Mouse (Mus musculus) myocyte (in vitro differentiated cells): ENCODE results near the gene Krtap28-13.

Source experiments
- CEBPB ChIP-seq: IDR thresholded peaks from 2 replicates; pipeline ENCODE4 v1.6.1; 2011; ENCODE audit warnings: mild to moderate bottlenecking, moderate library complexity; ENCODE audit not compliant: poor library complexity, insufficient read depth, severe bottlenecking
- E2F4 ChIP-seq: IDR thresholded peaks from one replicate; pipeline ENCODE4 v1.6.1; 2011; ENCODE audit warnings: mild to moderate bottlenecking, control low read depth, moderate library complexity; ENCODE audit not compliant: insufficient read depth
- MAX ChIP-seq: IDR thresholded peaks from one replicate; pipeline ENCODE4 v1.6.1; 2011; ENCODE audit warnings: low read depth, mild to moderate bottlenecking, control low read depth
- MYOD1 ChIP-seq, 3 experiments: IDR thresholded peaks; one replicate each; pipeline ENCODE4 v1.6.1; 2011; ENCODE audit warnings: control low read depth in 2 of 3, low read depth in 2 of 3, mild to moderate bottlenecking in 2 of 3, moderate library complexity in 1 of 3; ENCODE audit not compliant: insufficient read length in 2 of 3, control insufficient read depth in 1 of 3
- MYOG ChIP-seq, 3 experiments: IDR thresholded peaks; one replicate each; pipeline ENCODE4 v1.6.1; 2011; ENCODE audit warnings: control low read depth in 2 of 3, low read depth in 2 of 3, mild to moderate bottlenecking in 2 of 3; ENCODE audit not compliant: insufficient read length in 2 of 3, control insufficient read depth in 1 of 3, insufficient read depth in 1 of 3
- POLR2A ChIP-seq: IDR thresholded peaks from one replicate; pipeline ENCODE4 v1.6.1; 2011; ENCODE audit warnings: low read depth, mild to moderate bottlenecking, control low read depth, moderate library complexity; ENCODE audit not compliant: insufficient read length
- POLR2AphosphoS2 ChIP-seq: IDR thresholded peaks from one replicate; pipeline ENCODE4 v1.6.1; 2011; ENCODE audit warnings: low read depth, control low read depth; ENCODE audit not compliant: insufficient read length
- REST ChIP-seq: IDR thresholded peaks from one replicate; pipeline ENCODE4 v1.6.1; 2011; ENCODE audit warnings: mild to moderate bottlenecking, control low read depth, moderate library complexity; ENCODE audit not compliant: insufficient read depth, insufficient read length
- SRF ChIP-seq: IDR thresholded peaks from one replicate; pipeline ENCODE4 v1.6.1; 2011; ENCODE audit warnings: low read depth; ENCODE audit not compliant: control insufficient read depth, insufficient read length
- TCF12 ChIP-seq: IDR thresholded peaks from one replicate; pipeline ENCODE4 v1.6.1; 2011; ENCODE audit warnings: mild to moderate bottlenecking, control low read depth; ENCODE audit not compliant: poor library complexity, insufficient read depth, severe bottlenecking
- USF1 ChIP-seq: IDR thresholded peaks from one replicate; pipeline ENCODE4 v1.6.1; 2011; ENCODE audit warnings: low read depth, mild to moderate bottlenecking, control low read depth, moderate library complexity

- no peak for TF ChIP-seq POLR2A
- TF ChIP-seq E2F4: no peak
- no peak for TF ChIP-seq USF1
- TF ChIP-seq MAX: no peak
- no peak for TF ChIP-seq SRF
- TF ChIP-seq MYOG (IDR thresholded peaks at IDR 0.05; ENCODE audit: control insufficient read depth in 1 of 3, insufficient read depth in 1 of 3, insufficient read length in 2 of 3, low read depth in 2 of 3): no peak
- TF ChIP-seq MYOD1 (IDR thresholded peaks at IDR 0.05; ENCODE audit: control insufficient read depth in 1 of 3, insufficient read length in 2 of 3, low read depth in 2 of 3): no peak
- TF ChIP-seq POLR2AphosphoS2: no peak
- no peak for TF ChIP-seq CEBPB
- TF ChIP-seq TCF12: no peak
- no peak for TF ChIP-seq REST
Measured at GRCm38 (mm10) chr1:83032508-83032907, 28.2 kb upstream of the Krtap28-13 start.
